Mouse (Mus musculus) MEL (cell line): ENCODE results near the gene Frmd6. TPM values are rescaled to one million over a fixed set of nuclear protein-coding genes. Genes with fewer than 3 reads are reported as not detected.

Experiments
- DNase-seq: peaks from one replicate; pipeline ENCODE4 v3.0.0; 2011; ENCODE audit warnings: low read depth, low spot score
- H3K27ac ChIP-seq: 2 replicates; pipeline ENCODE4 v1.5.1; 2012; ENCODE audit warnings: low read depth, mild to moderate bottlenecking, control low read depth, low read length, moderate library complexity; ENCODE audit not compliant: control insufficient read depth
- H3K27me3 ChIP-seq, 2 experiments: fragments of 150-350 bp in 1 of 2; sonication (generic) in 1 of 2; 2 replicates each; pipeline ENCODE4 v1.6.1; 2012; ENCODE audit warnings: low read length in 2 of 2, mild to moderate bottlenecking in 2 of 2, improper control_type of control experiment in 1 of 2, moderate library complexity in 1 of 2; ENCODE audit not compliant: insufficient read depth in 2 of 2, control insufficient read depth in 1 of 2
- H3K36me3 ChIP-seq, 2 experiments: 2 replicates each; pipeline ENCODE4 v1.6.1; 2012 to 2014; ENCODE audit warnings: low read length in 2 of 2, improper control_type of control experiment in 1 of 2, inconsistent platforms in 1 of 2, mild to moderate bottlenecking in 1 of 2; ENCODE audit not compliant: insufficient read depth in 2 of 2, control insufficient read depth in 1 of 2
- H3K4me1 ChIP-seq, 2 experiments: fragments of 150-350 bp in 1 of 2; sonication (generic) in 1 of 2; 2 replicates each; pipeline ENCODE4 v1.6.1; 2012; ENCODE audit warnings: low read length in 2 of 2, improper control_type of control experiment in 1 of 2, mild to moderate bottlenecking in 1 of 2; ENCODE audit not compliant: insufficient read depth in 2 of 2, control insufficient read depth in 1 of 2
- H3K4me3 ChIP-seq, 2 experiments: fragments of 150-350 bp in 1 of 2; sonication (generic) in 1 of 2; 2 replicates each; pipeline ENCODE4 v1.5.1; 2012; ENCODE audit warnings: low read depth in 2 of 2, low read length in 2 of 2, mild to moderate bottlenecking in 2 of 2, moderate library complexity in 2 of 2, control low read depth in 1 of 2, improper control_type of control experiment in 1 of 2; ENCODE audit not compliant: control insufficient read depth in 1 of 2, insufficient read depth in 1 of 2
- H3K79me2 ChIP-seq: 2 replicates; pipeline ENCODE4 v1.6.1; 2012; ENCODE audit warnings: mild to moderate bottlenecking, low read length, moderate library complexity; ENCODE audit not compliant: control insufficient read depth, poor library complexity, insufficient read depth
- H3K9ac ChIP-seq: 2 replicates; pipeline ENCODE4 v1.6.1; 2012; ENCODE audit warnings: low read depth, mild to moderate bottlenecking, control low read depth, low read length, moderate library complexity; ENCODE audit not compliant: control insufficient read depth, poor library complexity, severe bottlenecking
- H3K9me3 ChIP-seq: fragments of 150-350 bp; sonication (generic); replicated peaks from 2 replicates; pipeline ENCODE4 v1.6.1; 2012; ENCODE audit warnings: mild to moderate bottlenecking, low read length, improper control_type of control experiment, moderate library complexity; ENCODE audit not compliant: insufficient read depth
- BHLHE40 ChIP-seq: IDR thresholded peaks from 2 replicates; pipeline ENCODE4 v1.6.1; 2012; ENCODE audit warnings: low read depth, mild to moderate bottlenecking, inconsistent platforms, low read length, improper control_type of control experiment, borderline replicate concordance
- CTCF ChIP-seq, 3 experiments: IDR thresholded peaks in 2 of 3; conservative IDR thresholded peaks in 1 of 3; 2 replicates each; pipeline ENCODE4 v1.5.1; 2011 to 2012; ENCODE audit warnings: low read length in 3 of 3, low read depth in 2 of 3, mild to moderate bottlenecking in 2 of 3, improper control_type of control experiment in 1 of 3, inconsistent platforms in 1 of 3, mixed read lengths in 1 of 3, moderate library complexity in 1 of 3; ENCODE audit not compliant: control insufficient read depth in 1 of 3, insufficient read depth in 1 of 3, poor library complexity in 1 of 3, severe bottlenecking in 1 of 3
- ELF1 ChIP-seq: IDR thresholded peaks from 2 replicates; pipeline ENCODE4 v1.6.1; 2014; ENCODE audit warnings: low read depth, mild to moderate bottlenecking, inconsistent platforms, low read length, improper control_type of control experiment, moderate library complexity
- EP300 ChIP-seq, 2 experiments: IDR thresholded peaks; 2 replicates each; pipeline ENCODE4 v1.6.1; 2011; ENCODE audit warnings: improper control_type of control experiment in 2 of 2, low read length in 2 of 2, low read depth in 1 of 2, mild to moderate bottlenecking in 1 of 2
- GABPA ChIP-seq: IDR thresholded peaks from 2 replicates; pipeline ENCODE4 v1.6.1; 2012; ENCODE audit warnings: low read depth, mild to moderate bottlenecking, inconsistent platforms, low read length, improper control_type of control experiment, moderate library complexity
- GATA1 ChIP-seq: IDR thresholded peaks from 2 replicates; pipeline ENCODE4 v1.6.1; 2011; ENCODE audit warnings: low read depth, low read length, improper control_type of control experiment
- HCFC1 ChIP-seq: IDR thresholded peaks from 2 replicates; pipeline ENCODE4 v1.6.1; 2012; ENCODE audit warnings: low read depth, mild to moderate bottlenecking, inconsistent platforms, low read length, improper control_type of control experiment, moderate library complexity
- JUND ChIP-seq: IDR thresholded peaks from 2 replicates; pipeline ENCODE4 v1.6.1; 2011; ENCODE audit warnings: low read depth, mild to moderate bottlenecking, improper control_type of control experiment, low read length
- MXI1 ChIP-seq: IDR thresholded peaks from 2 replicates; pipeline ENCODE4 v1.6.1; 2011; ENCODE audit warnings: mild to moderate bottlenecking, low read depth, low read length, improper control_type of control experiment
- POLR2A ChIP-seq, 2 experiments: IDR thresholded peaks; 2 replicates each; pipeline ENCODE4 v1.6.1; 2011 to 2012; ENCODE audit warnings: low read length in 2 of 2, mild to moderate bottlenecking in 2 of 2, control low read depth in 1 of 2, improper control_type of control experiment in 1 of 2, low read depth in 1 of 2, moderate library complexity in 1 of 2; ENCODE audit not compliant: control insufficient read depth in 1 of 2, insufficient read depth in 1 of 2, poor library complexity in 1 of 2
- POLR2AphosphoS2 ChIP-seq: IDR thresholded peaks from 2 replicates; pipeline ENCODE4 v1.6.1; 2011; ENCODE audit warnings: low read length, improper control_type of control experiment
- POLR2AphosphoS5 ChIP-seq: IDR thresholded peaks from 2 replicates; pipeline ENCODE4 v1.6.1; 2012; ENCODE audit warnings: low read depth, borderline replicate concordance, mild to moderate bottlenecking, inconsistent platforms, low read length, moderate library complexity, mixed read lengths
- SIN3A ChIP-seq: IDR thresholded peaks from 2 replicates; pipeline ENCODE4 v1.6.1; 2012; ENCODE audit warnings: low read length, improper control_type of control experiment, inconsistent platforms
- UBTF ChIP-seq: IDR thresholded peaks from 2 replicates; pipeline ENCODE4 v1.6.1; 2012; ENCODE audit warnings: low read depth, mild to moderate bottlenecking, inconsistent platforms, low read length, improper control_type of control experiment, moderate library complexity, borderline replicate concordance; ENCODE audit not compliant: insufficient read depth
- USF2 ChIP-seq, 2 experiments: IDR thresholded peaks; 2 replicates each; pipeline ENCODE4 v1.6.1; 2011 to 2012; ENCODE audit warnings: improper control_type of control experiment in 2 of 2, low read length in 2 of 2, borderline replicate concordance in 1 of 2, inconsistent platforms in 1 of 2, low read depth in 1 of 2, mild to moderate bottlenecking in 1 of 2; ENCODE audit not compliant: insufficient read depth in 1 of 2
- ZNF384 ChIP-seq: IDR thresholded peaks from 2 replicates; pipeline ENCODE4 v1.6.1; 2012; ENCODE audit warnings: low read depth, mild to moderate bottlenecking, inconsistent platforms, low read length, improper control_type of control experiment
- polyA plus RNA-seq, 2 experiments: library from polyadenylated mRNA; stranded (reverse) in 1 of 2; unstranded in 1 of 2; fragments of >175 nt in 1 of 2; fragments of >200 nt in 1 of 2; gene quantifications; 2 replicates each; pipeline versions ENCODE4 v1.2.1 to v1.2.4; 2012; ENCODE audit warnings: low replicate concordance in 2 of 2, low read depth in 1 of 2; ENCODE audit not compliant: insufficient read length in 2 of 2, insufficient read depth in 1 of 2, missing spikeins in 1 of 2
- total RNA-seq: library from RNA; depleted of rRNA; stranded (reverse); fragments of 300-350 nt; gene quantifications from 2 replicates; pipeline ENCODE4 v1.2.3, GENCODE M21; 2012

Gene Frmd6
- total and polyA plus RNA-seq, 3 experiments: 3.7 to 5.0 TPM; not detected in 1

DNA sequence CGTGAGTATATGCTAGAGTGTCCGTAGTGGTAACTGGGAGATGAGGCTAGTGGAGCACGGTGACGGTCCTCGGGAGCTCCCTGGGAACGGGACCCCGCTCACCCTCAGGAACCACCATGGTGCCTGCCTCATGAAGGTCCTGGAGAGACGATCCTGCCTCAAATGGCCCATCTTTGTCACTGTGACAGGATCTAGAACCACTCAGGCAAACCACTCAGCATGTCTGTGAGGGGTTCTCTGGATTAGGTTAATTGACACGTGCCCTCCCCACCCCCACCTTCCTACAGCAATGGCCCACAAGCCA is 43.6 kb downstream of the Frmd6 start:
- Histone ChIP-seq H3K27me3 (no peaks in the 10 kb centered on the region), H3K9me3 (no peaks in the 10 kb centered on the region), H3K36me3 (no peaks in the 10 kb centered on the region), H3K4me3 (no peak overlapping the region), H3K79me2 (no peaks in the 10 kb centered on the region), H3K4me1 (no peaks in the 10 kb centered on the region), H3K9ac (no peak overlapping the region), H3K27ac (no peak overlapping the region)
- TF ChIP-seq JUND (no peak), USF2 (IDR thresholded peaks at IDR 0.05; ENCODE audit: borderline replicate concordance in 1 of 2, insufficient read depth in 1 of 2, low read depth in 1 of 2, low read length in 2 of 2) (no peak), BHLHE40 (no peak), MXI1 (no peak), SIN3A (no peak), EP300 (IDR thresholded peaks at IDR 0.05; ENCODE audit: low read depth in 1 of 2, low read length in 2 of 2) (no peak), CTCF (IDR thresholded peaks at IDR 0.05 in 2 of 3, conservative IDR thresholded peaks at IDR 0.05 in 1 of 3; ENCODE audit: control insufficient read depth in 1 of 3, insufficient read depth in 1 of 3, low read depth in 2 of 3, low read length in 3 of 3, poor library complexity in 1 of 3, severe bottlenecking in 1 of 3) (no peak), POLR2AphosphoS5 (no peak), ZNF384 (no peak), POLR2A (IDR thresholded peaks at IDR 0.05; ENCODE audit: control insufficient read depth in 1 of 2, insufficient read depth in 1 of 2, low read depth in 1 of 2, low read length in 2 of 2, poor library complexity in 1 of 2) (no peak), GABPA (no peak), UBTF (no peak), ELF1 (no peak), POLR2AphosphoS2 (no peak)
- DNase-seq: no peak

- Histone ChIP-seq H3K4me3 (no peak overlapping the region), H3K9ac (no peak overlapping the region), H3K4me1 (no peaks in the 10 kb centered on the region), H3K27me3 (no peaks in the 10 kb centered on the region), H3K9me3 (no peaks in the 10 kb centered on the region), H3K36me3 (no peaks in the 10 kb centered on the region), H3K27ac (no peak overlapping the region), H3K79me2 (no peaks in the 10 kb centered on the region)
- DNase-seq: no peak
- no peak for TF ChIP-seq HCFC1
- no peak for TF ChIP-seq POLR2AphosphoS2
- TF ChIP-seq GATA1: no peak
Observed at GRCm38 (mm10) chr12:70873544-70873943, 48.2 kb downstream of the Frmd6 start.
